Mouse (Mus musculus): ENCODE data around the gene Rnf180.

Rnf180 gene

GRCm38 (mm10) chr13:105130080-105130479, 164.5 kb downstream of the Rnf180 start:
- no peak for DNase-seq (ENCODE audit: low spot score)

DNA sequence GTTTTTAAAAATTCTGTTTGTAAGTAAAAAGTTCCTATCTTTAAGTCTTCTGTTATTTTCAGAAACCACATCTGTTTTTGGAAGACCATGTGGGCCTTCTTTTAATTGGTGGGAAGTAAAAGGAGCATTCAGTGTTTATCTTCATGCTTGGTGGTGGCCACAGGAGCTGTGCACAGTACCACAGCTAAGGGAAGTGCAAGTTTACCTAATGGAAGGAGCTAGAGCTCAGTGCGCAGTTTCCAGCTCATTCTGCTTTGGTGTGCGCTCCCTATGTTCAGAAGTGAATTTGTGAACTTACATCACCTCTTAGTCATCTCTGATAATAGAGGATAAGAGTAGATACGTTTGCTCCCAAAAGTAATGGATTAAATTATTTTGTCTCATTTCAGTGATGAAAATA, 172.5 kb downstream of the Rnf180 start:
- DNase-seq (ENCODE audit: low spot score) = no peak

- no peak for DNase-seq (ENCODE audit: low spot score)
Measured at GRCm38 (mm10) chr13:105121617-105122016, 173.0 kb downstream of the Rnf180 start.

- no peak for DNase-seq (ENCODE audit: low spot score)
Measured at GRCm38 (mm10) chr13:105111599-105111998, 183.0 kb downstream of the Rnf180 start.

DNA sequence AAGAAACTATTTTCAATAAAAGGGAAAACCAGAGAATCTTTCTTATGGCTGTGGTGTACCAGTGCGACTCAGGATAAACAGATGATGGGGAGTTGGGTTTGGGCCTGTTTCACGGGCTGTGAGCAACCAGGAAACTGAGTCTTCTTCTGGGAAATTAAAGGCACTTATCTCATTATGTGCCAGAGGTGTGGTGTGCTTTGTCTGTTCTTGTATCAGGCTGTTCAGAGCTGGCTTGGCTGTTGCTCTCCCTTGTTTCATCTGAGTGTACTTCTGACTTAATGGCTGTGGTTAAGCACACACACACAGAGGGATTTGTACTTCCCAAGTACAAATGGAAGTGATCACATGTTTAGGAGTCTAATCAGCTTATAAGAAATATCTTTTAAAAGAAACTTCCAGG, 190.2 kb downstream of the Rnf180 start:
- DNase-seq (ENCODE audit: low spot score) = no peak

DNA sequence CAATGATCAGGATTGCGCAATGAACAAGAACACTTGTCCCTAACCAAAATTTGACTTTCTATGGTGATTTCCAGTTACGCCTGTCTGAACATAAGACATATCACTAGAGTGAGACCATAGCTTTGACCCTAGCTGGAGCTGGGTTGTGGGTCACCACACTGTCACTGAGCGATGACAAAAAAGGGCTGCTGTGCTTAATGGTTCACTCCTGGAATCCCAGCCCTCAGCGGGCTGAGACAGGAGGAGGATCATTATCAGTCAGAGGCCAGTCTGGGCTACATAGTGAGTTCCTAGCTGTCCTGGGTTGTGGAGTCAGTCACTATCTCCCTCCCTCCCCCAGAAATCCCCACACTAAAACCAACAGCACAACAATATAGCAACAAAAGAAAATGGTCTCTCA, 193.9 kb downstream of the Rnf180 start:
- DNase-seq (ENCODE audit: low spot score) = no peak

GRCm38 (mm10) chr13:105096316-105096715, 198.3 kb downstream of the Rnf180 start:
- no peak for DNase-seq (ENCODE audit: low spot score)

DNA sequence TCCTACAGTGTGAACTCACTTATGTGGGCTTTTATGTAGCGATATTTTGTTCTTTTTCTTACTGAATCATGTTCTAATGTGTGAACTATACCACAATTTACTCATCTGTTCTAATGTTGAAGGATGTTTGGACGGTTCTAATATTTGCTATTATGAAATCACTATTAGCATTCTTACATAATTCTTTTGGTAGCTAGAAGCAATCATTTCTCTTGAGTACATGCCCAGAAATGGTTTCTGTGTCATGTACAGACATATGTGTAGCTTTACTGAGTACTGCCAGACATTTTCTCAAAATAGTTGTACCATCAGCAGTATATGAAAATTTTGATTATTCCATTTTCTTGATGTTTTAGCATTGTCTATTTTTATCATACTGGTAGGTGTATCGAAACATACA, 205.3 kb downstream of the Rnf180 start:
- no peak for DNase-seq (ENCODE audit: low spot score)

- no peak for DNase-seq (ENCODE audit: low spot score)
Measured at GRCm38 (mm10) chr13:105081862-105082261, 212.8 kb downstream of the Rnf180 start, which contains the start of gene 4933425L06Rik. Gene 4933425L06Rik (plus strand): TSS chr13:105082122.
